Mouse (Mus musculus) neural tube, embryonic 14.5 days (tissue): Measurements from ENCODE around the gene Nckipsd. TPM values are rescaled to one million over a fixed set of nuclear protein-coding genes. Genes with fewer than 3 reads are reported as not detected.

Experiments used
- microRNA-seq: library from miRNA; unstranded; fragments of <30 nt; microRNA quantifications from one replicate; pipeline ENCODE4, GENCODE M21; 2016
- polyA plus RNA-seq: library from polyadenylated mRNA; unstranded; fragments of >200 nt; fragmentation: Nextera tagmentation; extraction: Ambion mirVana; gene quantifications from 2 replicates; pipeline ENCODE4 v1.2.1, GENCODE M21; 2014

Gene Nckipsd
- polyA plus RNA-seq, 1 experiment from 2014 or later = 25.4 TPM

Small RNA genes within 50 kb of the gene (microRNA-seq; reads per million reads assigned to microRNA genes)
- gene Gm23156 = not detected

Other genes with a start within 250 kb of the Nckipsd start
- 105 and 119 TPM in 2 replicates for gene Impdh2, start 248.1 kb upstream of the Nckipsd start, polyA plus RNA-seq
- gene Ndufaf3, start 240.9 kb upstream of the Nckipsd start, polyA plus RNA-seq = 81.7 and 96.8 TPM in 2 replicates
- gene Dalrd3, start 238.5 kb upstream of the Nckipsd start, polyA plus RNA-seq = 257 and 258 TPM in 2 replicates
- 206 and 229 TPM in 2 replicates for gene Wdr6, start 229.6 kb upstream of the Nckipsd start, polyA plus RNA-seq
- gene P4htm, start 210.7 kb upstream of the Nckipsd start, polyA plus RNA-seq = 31.0 and 37.3 TPM in 2 replicates
- gene Arih2, start 159.0 kb upstream of the Nckipsd start, polyA plus RNA-seq = 37.7 and 45.2 TPM in 2 replicates
- gene Slc25a20, start 146.3 kb upstream of the Nckipsd start, polyA plus RNA-seq = 24.0 and 34.8 TPM in 2 replicates
- 60.2 and 80.1 TPM in 2 replicates for gene Prkar2a, start 119.1 kb upstream of the Nckipsd start, polyA plus RNA-seq
- 268 and 320 TPM in 2 replicates for gene Ip6k2, start 24.6 kb upstream of the Nckipsd start, polyA plus RNA-seq
- 18.5 and 21.6 TPM in 2 replicates for gene Celsr3, start 18.0 kb downstream of the Nckipsd start, polyA plus RNA-seq
- gene Slc26a6, start 44.9 kb downstream of the Nckipsd start, polyA plus RNA-seq = 21.9 and 22.2 TPM in 2 replicates
- not detected in 2 replicates for gene Tmem89, start 106.3 kb downstream of the Nckipsd start, polyA plus RNA-seq
- 480 and 510 TPM in 2 replicates for gene Uqcrc1, start 128.3 kb downstream of the Nckipsd start, polyA plus RNA-seq
- 0.64 and 3.0 TPM in 2 replicates for gene Col7a1, start 145.2 kb downstream of the Nckipsd start, polyA plus RNA-seq
- gene Ucn2, start 177.6 kb downstream of the Nckipsd start, polyA plus RNA-seq = 0.24 TPM in 1 of 2 replicates, not detected in the other
- gene Pfkfb4, start 183.4 kb downstream of the Nckipsd start, polyA plus RNA-seq = 23.2 and 27.9 TPM in 2 replicates
- 55.4 TPM in 2 replicates for gene Shisa5, start 230.2 kb downstream of the Nckipsd start, polyA plus RNA-seq